Mouse (Mus musculus): ENCODE measurements around the gene Wnk2. TPM values are rescaled to one million over a fixed set of nuclear protein-coding genes. Genes with fewer than 3 reads are reported as not detected.

The Wnk2 gene
- 1 to 10 TPM; 2.8 to 5.9 (median 5.0) TPM for total RNA-seq (2022)

DNA sequence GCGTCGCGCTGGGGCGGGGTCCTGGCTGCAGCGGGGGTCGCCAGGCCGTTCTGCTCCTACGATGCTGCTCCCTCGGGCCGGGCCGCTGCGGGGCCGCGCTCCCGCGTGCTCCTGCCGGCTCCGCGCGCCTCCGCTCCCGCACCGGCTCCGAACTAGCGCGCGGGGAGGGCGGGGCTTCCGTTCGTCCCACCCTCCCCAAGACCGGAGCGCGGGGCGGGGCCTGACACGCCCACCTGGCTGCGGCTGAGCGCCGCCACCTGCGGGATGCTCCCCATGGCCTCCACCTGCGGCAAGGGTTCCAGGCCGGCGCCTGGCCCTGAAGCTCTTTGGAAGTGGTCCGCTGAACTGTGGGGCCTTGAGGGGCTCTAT is at the start of gene Wnk2:
TSS of gene Wnk2 (minus strand) at position 157 of the 369 bp plus-strand sequence.
- peak; percentile 47 for DNase-seq

DNA sequence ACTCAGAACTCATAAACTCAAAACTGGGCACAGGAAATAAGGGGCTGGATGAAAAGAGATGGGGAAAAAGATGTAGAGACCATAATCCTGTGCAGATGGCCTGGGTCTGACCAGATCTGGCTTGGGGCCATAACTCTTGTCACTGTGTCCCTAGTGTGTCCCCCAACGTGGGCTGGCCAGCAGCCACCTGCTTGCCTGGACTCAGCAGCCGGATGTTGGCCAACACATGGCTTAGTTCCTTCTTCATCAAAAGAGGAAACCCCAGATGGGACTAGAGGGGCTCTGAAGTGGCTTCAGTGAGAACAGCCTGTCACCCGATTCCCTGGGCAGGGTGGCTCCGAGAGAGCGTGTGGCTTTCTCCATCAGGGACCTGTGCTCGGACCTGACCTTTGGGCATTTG is 49.0 kb upstream of the Wnk2 start:
- no peak for DNase-seq

DNA sequence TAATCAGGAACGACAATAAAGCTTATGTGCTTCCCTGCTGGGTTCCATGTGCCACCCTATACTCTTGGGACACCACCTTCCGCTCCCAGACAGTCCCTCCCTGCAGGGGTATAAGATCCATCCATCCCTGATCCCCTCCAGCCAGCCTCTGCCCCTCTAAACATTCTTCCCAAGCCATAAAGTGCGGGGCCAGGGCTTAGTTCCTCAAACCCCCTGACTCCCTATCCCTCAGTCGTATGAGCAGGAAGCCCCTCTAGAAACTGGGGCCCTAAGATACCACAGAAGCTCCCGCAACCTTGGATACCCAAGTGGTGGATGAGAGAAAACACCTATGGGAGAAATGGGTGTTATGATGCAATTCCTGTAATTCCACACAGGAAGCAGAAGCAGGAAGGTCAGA is 48.4 kb upstream of the Wnk2 start:
- DNase-seq, result no peak

DNA sequence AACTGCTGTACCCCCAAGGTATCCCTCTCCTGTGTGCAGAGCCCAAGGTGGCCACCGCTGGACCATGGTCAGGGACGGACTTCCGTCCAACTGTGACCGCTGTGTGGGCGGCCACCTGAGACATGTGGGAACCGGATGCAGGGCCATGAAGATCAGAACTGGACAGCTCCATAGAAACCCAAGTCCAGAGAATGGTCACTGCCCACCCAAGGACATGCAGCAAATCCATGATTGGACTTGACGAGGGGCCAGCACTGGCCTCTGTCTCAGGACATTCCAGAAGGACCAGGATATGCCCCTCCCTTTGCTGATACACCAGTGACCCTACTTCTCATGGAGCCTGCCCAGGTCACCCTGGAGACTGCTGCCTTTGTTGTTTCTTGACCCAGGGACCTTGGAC is 47.8 kb upstream of the Wnk2 start:
- no peak for DNase-seq

DNA sequence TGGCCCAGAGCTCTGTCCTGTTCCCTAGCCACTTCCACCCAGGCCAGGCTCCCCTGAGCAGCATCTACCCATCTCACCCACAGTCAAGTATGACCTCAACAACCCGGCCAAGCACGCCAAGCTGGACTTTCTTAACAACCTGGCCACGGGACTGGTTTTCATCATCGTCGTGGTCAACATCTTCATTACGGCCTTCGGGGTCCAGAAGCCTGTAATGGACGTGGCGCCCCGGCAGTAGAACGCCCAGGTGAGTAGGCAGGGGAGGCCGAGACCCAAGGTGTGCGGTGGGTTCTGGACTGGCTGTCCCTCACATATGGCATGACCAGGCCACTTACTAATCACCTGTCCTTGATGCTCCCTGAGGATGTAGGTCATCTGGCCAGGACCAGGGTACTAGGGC is 47.0 kb upstream of the Wnk2 start:
- no peak for DNase-seq

DNA sequence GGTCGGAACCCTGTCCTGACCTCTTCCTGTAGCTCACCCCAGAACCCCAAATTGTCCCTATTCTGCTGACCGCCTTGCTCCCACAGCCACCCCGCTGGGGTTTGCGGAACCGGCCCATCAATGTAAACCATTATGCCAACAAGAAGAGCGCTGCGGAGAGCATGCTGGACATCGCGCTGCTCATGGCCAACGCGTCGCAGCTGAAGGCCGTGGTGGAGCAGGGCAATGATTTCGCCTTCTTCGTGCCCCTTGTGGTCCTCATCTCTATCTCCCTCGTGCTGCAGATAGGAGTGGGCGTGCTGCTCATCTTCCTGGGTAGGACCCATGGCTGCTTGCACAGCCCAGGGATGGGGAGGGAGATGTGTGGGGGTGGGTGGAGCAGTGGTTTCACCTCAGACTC is 45.8 kb upstream of the Wnk2 start:
- DNase-seq, result no peak

DNA sequence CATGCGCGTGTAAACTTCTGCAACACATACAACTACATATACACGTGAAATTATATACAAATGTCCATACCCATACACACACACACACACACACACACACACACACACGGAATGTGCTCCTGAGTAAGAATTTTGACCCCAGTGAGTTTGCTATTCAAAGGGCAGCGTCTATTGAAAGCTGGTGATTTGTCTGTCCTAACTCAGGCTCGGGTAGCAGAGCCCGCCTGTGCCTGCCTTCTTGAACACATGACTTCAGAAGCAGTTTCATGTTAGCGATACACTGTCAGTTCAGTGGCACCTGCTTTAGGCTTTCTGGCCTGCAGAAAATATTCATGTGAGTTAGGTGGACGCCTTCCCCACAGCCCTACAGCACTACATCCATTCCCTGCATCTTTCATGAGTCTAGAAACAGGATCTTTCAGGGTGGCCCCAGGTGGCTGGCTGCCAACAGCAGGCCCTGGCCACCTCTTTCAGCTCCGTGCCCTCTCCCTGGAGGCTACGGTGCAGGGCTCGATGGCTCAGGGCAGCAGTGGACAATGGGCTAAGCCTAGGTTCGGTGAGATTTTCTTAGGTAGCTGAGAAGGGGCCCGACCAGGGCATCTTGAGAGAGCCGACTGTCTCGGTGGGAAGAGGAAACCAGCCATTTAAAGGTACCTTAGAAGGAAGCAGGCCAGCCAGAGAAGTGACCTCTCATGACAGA is 44.5 kb upstream of the Wnk2 start:
- no peak for DNase-seq

DNA sequence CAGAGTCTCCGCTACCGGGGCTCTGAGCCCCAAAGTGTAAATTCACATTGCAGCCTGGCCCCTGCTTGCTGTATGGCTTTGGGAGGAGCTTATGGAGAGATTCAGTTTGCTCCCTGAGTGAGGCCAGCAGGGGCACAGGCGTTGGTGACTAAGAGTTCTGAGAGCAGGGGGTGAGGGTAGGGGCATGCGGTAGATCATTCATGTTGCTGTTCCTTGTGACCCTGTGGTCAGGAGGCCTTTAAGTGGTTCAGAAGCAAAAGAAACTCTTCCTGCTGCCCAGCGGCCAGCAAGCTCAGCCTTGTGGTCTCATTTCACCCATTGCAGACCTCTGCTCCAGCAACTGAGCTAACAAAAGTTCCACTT is 43.8 kb upstream of the Wnk2 start:
- DNase-seq, result no peak

DNA sequence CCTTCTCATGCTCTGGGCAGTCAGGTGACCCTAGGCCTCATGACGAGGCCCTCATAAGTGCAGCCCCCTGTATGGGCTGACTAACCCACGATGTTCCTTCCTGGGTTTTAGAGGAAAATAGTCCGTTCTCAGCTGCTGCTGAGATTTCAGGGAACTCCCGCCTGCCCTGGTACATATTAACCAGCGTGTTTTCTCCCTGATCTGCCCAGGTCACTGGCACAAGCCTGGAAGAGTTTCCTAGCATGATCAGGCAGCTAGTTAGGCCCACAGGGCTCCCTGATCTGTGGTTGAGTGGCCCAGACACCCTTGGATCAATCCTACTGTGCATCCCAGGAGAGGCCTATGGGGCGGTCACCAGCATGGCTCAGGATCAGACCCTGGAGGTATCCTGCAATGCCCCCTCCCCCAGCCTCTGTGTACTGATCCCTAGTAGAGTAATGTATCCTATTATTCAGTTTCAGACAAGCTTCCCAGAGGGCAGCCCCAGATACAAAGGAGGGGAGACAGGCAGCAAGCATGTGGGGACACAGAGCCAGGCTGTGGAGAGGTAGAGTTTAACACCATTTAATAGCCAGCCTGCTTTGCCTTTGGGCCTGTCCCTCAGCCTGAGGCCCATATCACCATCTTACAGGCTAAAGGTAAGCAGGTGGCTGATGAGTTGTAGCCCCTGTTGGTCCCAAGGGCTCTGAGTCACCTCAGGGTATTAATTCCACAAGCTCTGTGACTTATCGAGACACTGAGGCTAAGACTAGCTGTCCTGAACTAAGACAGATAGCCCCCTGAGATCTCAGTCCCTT is 43.3 kb upstream of the Wnk2 start:
- no peak for DNase-seq

DNA sequence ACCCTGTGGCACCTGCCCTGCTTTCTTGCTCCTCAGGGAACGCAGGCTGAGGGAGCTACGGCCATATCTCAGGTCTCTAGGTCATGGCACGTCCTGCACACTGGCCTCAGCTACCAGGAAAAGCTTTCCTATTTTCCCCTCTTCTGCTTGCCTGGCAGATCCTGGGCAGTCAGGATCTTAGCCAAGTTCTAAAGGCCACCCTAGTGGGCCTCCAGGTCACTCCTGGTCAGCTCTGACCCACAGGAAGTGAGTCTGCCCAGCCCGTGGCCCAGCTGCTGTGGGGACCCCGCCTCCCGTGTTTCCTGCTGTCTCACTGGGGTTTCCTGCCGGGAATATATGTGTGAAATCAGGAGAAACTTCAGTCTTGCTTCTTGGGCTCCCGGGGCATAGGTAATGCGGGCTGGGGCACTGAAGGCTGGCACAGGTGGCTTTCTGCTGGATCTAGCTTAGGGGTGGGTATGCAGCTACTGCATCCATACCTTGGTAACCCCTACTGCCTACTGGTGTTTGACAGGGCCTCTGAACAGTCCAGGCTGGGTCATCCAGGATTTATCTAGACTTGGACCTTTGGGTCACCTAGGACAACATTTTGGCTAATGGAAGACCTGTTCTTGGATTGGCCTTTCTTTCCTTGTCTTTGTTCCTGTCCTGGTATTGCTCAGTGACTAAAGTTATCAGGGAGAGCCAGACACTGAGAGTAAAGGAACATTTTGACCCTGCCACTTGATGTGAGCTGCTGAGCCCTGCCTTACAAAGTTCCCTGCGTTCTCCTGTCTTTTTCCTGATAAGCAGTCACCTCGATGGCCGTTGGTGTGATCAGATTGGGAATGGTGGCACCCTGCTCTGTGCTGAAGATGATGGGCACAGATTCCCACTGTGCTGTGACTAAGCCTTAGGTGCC is 42.4 kb upstream of the Wnk2 start:
- DNase-seq, result no peak

DNA sequence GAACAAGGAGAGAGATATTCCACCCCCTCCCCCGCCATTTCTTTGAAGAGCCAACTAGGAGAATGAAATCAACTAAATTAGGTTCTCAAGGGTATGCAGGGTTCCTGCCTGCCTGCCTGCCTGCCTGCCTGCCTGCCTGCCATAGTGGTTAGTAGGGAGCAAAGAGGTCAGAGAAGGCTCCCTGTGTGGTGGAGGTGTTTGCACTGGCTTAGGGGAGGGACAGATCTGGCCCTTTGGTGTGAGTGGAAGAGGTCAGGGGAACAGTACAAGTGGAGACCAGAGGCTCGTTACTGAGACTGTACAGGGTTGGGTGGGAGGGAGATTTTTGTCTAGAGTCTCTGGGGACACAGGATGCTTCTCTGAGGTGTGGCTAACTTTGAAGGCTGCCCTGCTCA is 41.1 kb upstream of the Wnk2 start:
- no peak for DNase-seq

DNA sequence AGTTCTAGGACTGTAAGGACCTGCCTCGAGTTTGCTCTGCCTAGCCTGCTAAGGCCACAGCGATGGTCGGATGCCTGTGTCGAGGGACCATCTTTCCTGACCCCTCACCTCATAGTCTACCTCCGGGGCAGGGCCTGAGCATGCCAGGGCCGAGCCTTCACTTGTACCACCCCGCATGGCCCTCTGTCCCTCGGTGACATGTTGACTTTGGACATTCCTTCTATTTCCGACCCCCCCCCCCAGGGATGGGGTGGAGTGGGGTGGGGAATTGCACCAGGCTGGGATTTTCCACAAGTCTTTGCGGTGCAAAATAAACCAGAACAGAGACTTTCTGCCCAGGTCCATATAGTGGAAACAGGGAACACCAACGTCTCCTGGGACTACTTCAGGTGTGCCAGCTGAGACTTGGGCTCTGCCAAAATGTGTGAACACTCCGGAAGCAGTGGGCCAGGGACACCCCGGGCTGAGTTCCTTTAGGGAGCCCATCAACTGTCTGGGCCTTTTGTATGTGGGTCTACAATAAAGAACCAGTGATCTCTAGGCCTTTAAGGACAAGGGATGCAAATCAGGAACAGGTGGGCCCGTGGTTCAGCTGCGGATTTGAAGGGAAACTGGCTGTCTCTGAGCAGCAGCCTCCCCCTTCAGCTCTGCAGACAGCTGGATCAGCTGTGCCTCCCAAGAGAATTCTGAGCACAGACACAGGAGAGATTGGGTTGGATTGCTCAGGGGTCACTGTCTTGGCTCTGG is 40.6 kb upstream of the Wnk2 start:
- no peak for DNase-seq

DNA sequence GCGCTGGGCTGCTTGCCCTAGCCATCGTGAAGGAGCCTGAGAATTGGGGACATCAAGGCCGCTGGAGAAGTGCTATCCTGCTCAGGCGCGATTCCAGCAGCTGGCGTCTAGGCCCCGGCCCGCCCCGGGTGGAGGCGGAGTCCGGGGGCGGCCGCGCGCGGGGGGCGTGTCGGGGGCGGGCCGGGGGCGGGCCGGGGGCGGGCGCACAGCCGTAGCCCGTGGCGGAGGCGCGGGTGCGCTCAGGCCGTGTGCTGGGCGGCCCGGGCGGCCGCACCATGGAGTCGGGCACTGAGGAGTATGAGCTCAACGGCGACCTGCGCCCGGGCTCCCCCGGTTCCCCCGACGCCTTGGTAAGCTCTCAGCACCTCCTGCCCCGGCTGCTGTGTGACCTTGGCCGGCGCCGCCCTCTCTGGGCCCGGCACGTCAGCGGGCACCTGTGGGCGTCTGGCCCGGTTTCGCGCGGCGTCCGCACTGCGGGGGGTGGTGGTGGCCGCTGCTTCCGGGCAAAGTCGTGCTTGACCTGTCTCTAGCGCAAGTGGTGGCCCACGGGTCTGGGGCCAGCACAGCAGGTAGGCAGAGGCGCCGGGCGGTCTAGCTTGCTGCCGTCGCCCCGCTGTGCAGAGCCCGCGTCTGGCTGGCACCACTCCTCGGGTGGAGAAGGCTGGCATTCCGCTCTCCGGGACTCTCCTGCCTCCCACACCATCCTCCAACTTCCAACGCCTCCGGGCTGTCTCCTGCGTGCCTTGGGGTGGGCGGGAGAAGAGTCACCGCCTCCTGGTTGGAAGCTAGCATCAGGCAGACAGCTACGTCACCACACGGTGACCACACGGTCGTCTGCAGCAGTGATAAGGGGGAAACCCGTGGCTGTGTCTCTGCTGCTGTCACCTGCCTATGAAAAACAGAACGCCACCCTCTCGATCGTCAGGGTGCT is 39.7 kb upstream of the Wnk2 start, which contains the start of gene Ninj1:
TSS of gene Ninj1 (plus strand) at position 198 of the 931 bp plus-strand sequence.
- DNase-seq, result peak; percentile 82

DNA sequence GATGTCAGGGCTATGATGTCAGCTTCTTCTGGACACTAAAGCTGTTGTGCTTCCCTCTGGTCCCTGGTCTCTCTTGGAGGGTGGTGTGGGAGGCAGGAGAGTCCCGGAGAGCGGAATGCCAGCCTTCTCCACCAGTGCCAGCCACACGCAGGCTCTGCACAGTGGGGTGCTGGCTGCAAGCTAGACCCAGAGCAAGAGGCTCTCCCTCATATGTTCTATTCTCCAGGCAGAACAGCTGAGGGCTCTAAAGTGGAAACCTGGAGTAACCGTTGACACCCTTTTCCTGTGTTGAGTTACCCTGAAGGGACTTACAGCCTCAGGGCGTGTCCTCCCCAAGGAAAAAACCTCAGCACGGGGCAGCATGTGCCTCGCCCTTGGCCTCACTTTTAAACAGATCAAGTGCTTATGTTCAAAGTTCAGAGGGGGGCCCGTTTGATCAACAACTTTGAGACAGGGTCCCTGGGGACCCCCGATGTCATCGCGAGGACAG is 39.0 kb upstream of the Wnk2 start:
- no peak for DNase-seq

DNA sequence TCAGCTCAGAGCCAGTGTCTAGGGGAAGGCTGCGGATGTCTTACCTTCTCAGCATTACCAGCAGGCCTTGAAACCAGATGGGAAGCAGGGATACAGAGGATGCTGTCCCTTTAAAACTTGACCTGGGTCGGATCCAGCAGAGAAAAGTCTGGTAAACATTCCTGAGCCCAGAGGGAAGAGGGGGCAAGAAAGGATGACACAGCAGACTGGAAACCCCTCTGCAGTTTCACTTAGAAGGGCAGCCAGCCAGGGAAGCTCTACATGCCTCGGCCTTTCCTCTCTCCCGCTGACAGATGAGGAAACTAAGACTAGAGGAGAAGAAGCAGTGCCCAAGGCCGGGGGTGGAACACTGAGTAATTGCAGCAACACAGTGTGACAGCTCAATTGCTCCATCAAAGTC is 35.8 kb upstream of the Wnk2 start:
- DNase-seq, result no peak

DNA sequence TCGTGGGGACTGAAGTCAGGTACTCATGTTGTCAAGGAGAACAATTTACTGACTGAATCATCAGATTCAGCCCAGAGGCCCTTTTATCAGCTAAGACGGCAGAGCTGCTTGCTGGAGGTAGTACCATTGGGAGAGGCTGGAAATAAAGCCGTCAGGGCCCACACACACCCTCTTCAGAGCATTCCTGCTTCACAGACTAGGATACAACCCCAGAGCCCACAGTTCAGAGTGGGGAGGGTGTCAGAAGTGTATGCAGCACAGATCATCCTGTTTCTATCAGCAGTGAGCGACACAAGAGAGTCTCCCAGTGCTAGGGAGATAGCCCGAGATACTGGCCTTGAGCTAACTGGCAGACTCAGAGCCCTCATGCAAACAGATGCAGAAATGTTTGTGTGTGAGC is 35.3 kb upstream of the Wnk2 start:
- no peak for DNase-seq

DNA sequence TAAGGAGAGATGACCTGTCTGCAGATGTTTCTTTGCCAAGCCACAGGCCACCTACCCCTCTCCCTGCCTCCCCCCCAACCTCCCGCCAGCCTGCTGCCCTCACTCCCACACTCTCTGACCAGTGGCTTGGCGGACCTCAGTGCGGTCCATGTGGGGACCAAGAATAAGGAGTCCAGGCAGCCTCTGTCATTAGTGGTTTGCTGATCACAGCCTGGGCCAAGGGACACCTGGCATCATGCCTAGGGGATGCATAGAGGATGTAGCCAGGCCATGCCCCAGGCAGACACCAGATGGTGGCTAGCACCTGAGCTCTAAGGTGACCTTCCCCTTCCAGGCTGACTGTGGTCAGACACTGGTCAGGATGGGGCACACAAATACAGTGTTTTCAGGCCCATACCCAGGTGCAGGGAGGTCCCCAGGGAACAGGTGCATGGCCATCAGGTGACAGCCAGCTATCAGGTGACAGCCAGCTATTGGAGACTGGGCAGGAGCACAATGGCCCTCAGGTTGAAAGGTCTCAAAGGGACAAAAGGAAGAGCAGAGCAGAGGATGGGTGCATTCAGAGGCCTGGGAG is 33.7 kb upstream of the Wnk2 start:
- no peak for DNase-seq

DNA sequence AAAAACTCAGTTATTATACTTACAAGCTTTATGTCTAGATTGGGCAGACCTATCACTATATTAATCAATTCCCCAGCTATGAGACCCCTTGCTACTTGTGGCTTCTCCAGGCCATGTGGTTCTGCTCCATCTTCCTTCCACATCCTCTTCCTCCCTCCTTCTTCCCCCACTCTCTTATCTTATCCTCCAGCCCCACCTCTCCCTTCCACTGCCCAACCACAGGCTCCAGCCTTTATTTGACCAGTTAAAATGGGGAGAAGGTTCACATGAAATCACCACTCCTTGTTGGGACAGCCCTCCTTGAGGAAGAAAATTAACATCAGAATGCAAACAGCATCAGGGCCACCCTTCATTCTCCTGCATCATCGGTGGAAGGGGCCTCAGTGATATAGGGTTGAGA is 32.9 kb upstream of the Wnk2 start:
- DNase-seq, result no peak

DNA sequence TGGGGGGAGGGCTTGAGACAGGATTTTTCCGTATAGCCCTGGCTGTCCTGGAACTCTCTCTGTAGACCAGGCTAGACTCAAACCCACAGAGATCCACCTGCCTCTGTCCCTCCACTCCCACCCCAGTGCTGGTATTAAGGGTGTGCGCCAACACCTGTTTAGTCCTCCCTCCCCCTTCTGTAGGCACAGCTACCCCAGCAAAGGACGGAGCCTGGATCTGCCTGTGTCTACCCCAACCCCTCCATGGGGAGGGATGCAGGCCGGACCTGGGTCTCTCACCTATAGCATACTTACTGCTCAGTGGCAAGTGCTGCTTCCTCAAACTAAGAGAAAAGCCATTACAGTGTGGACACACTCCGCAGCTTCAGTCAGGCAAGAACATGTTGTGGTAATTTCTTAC is 32.5 kb upstream of the Wnk2 start:
- DNase-seq, result no peak

DNA sequence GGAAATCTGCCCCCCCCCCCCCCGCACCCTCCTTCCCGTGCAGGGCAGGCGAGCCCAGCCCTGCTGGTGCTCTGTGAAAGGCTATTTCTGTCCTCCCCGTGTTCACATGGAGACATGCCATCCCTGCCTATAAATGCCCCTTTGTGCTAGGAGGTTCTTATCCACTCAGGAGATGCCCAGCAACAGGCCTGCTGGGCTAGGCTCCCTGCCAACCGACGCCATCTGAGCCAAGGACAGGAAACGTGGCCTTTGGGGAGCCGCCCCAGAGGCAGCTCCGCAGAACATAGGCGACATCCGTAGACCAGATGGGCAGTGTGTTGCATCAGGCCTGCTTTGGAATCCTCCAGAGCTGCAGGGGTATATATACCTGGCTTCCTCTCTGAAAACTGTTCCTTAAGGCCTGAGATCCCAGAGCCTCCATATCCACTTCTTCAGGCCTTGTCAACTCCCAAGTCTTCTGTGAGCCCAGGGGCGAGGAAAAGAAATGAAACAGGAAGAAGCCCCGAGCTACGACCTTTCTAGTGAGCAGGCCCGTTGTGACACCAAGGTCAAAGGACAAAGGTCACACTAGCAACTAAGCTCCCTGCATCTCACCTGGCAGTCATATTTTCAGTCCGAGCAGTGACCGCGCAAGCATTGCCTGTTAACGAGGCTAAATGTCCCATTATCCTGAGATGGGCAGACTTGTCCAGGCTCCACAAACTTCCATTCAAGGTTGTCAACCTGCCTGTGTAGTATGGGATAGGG is 31.2 kb upstream of the Wnk2 start:
- peak; percentile 83 for DNase-seq

All from adrenal gland, adult 8-10 months (tissue).